In the genomic region with DNA sequence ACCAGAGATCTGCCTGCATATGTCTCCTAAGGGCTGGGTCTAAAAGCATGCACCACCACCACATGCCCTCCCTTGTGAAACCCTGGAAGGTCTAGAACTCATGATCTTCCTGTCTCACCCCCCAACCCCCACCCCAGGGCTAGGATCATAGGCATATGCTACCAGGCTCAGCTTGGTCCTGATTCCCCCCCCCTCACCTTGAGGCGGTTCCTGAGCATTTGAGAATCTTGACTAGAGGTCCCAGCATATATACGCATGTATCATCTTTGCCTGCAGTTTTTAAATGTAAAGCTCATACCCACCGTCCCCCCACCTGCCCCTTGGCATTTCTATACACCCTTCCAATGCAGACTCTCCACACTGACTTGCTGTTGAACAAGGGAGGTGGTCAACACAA, we compare ENCODE assay signal across 15 mouse cellular contexts.
"Had no signal": no experiment of that assay in that cellular context is flagged by ENCODE, and none has a peak within 500 bp of the region (broad histone marks: within the 10 kb centered on the region; RNA-seq: fewer than 3 reads in every experiment).

No protein-coding gene starts in this region.

- ATAC-seq: liver, embryonic 12.5 days; midbrain, embryonic 15.5 days had no signal

- H3K9me3 ChIP-seq: liver, embryonic 12.5 days; megakaryocyte, embryonic 14.5 days; midbrain, embryonic 12.5 days; midbrain, embryonic 15.5 days; neural tube, embryonic 12.5 days; stomach, embryonic 15.5 days had no signal

- H3K27me3 ChIP-seq: liver, embryonic 12.5 days; midbrain, embryonic 12.5 days; midbrain, embryonic 15.5 days; neural tube, embryonic 12.5 days; stomach, embryonic 15.5 days had no signal

- H3K36me3 ChIP-seq: midbrain, embryonic 15.5 days had no signal

- H3K9ac ChIP-seq: liver, embryonic 12.5 days; liver, embryonic 14.5 days; midbrain, embryonic 12.5 days; midbrain, embryonic 15.5 days; neural tube, embryonic 12.5 days; stomach, embryonic 15.5 days had no signal

- H3K4me1 ChIP-seq: midbrain, embryonic 12.5 days had no signal

- H3K4me3 ChIP-seq: liver, embryonic 12.5 days; megakaryocyte, embryonic 14.5 days; midbrain, embryonic 12.5 days; midbrain, embryonic 15.5 days; neural tube, embryonic 12.5 days; stomach, embryonic 15.5 days had no signal

- DNase-seq: lung, adult 2 months; lung, postnatal 14 days; lung, postnatal 36 days; right cerebral cortex, postnatal 14 days; thymus, adult 18-20 months; thymus, postnatal 14 days; thymus, postnatal 36 days had no signal

- H3K27ac ChIP-seq: liver, embryonic 12.5 days; liver, embryonic 14.5 days; macrophage; midbrain, embryonic 12.5 days; midbrain, embryonic 15.5 days; neural tube, embryonic 12.5 days; stomach, embryonic 15.5 days had no signal

- H3K4me2 ChIP-seq: liver, embryonic 12.5 days; midbrain, embryonic 12.5 days; midbrain, embryonic 15.5 days; neural tube, embryonic 12.5 days; stomach, embryonic 15.5 days had no signal
